Mouse (Mus musculus) hindbrain, embryonic 14.5 days (tissue): ENCODE data around the gene Sntg2. TPM values are rescaled to one million over a fixed set of nuclear protein-coding genes. Genes with fewer than 3 reads are reported as not detected.

Source experiments
- ATAC-seq: fragments of 200-750 bp; cut with Nextera tagmentation; 2 replicates; pipeline ENCODE4 v1.8.0; 2017; ENCODE audit warnings: moderate number of reproducible peaks, mild to moderate bottlenecking, moderate TSS enrichment, moderate library complexity; ENCODE audit not compliant: low FRiP score
- DNase-seq: peaks from one replicate; pipeline ENCODE4 v3.0.0-alpha.2; 2015; ENCODE audit warnings: low spot score
- H3K27ac ChIP-seq: fragments of 300-500 bp; sonication (generic); 2 replicates; pipeline ENCODE4 v1.5.1; 2014; ENCODE audit warnings: mild to moderate bottlenecking, moderate library complexity
- H3K27me3 ChIP-seq: fragments of 300-500 bp; sonication (generic); 2 replicates; pipeline ENCODE4 v1.6.1; 2014; ENCODE audit warnings: mild to moderate bottlenecking, low read length, mixed read lengths; ENCODE audit not compliant: control insufficient read depth, insufficient read depth
- H3K36me3 ChIP-seq: fragments of 300-500 bp; sonication (generic); replicated peaks from 2 replicates; pipeline ENCODE4 v1.6.1; 2014; ENCODE audit not compliant: control insufficient read depth, insufficient read depth
- H3K4me1 ChIP-seq: fragments of 300-500 bp; sonication (generic); replicated peaks from 2 replicates; pipeline ENCODE4 v1.6.1; 2014; ENCODE audit warnings: antibody characterized with exemption, low read length, mixed read lengths; ENCODE audit not compliant: control insufficient read depth, insufficient read depth
- H3K4me2 ChIP-seq: fragments of 300-500 bp; sonication (generic); replicated peaks from 2 replicates; pipeline ENCODE4 v1.6.1; 2014; ENCODE audit warnings: mild to moderate bottlenecking, moderate library complexity
- H3K4me3 ChIP-seq: fragments of 300-500 bp; sonication (generic); replicated peaks from 2 replicates; pipeline ENCODE4 v1.5.1; 2014; ENCODE audit warnings: mild to moderate bottlenecking, low read length
- H3K9ac ChIP-seq: fragments of 300-500 bp; sonication (generic); 2 replicates; pipeline ENCODE4 v1.6.1; 2014
- H3K9me3 ChIP-seq: fragments of 300-500 bp; sonication (generic); 2 replicates; pipeline ENCODE4 v1.6.1; 2016; ENCODE audit warnings: low read length; ENCODE audit not compliant: control insufficient read depth
- WGBS: fragments of 180-500 bp; shearing (Covaris S2); extraction: QIAGEN DNeasy Blood & Tissue Kit; methylation state at CpG from one replicate; pipeline ENCODE4 v1.1.7; 2014; 5-methylcytosine and 5-hydroxymethylcytosine counted together
- polyA plus RNA-seq: library from polyadenylated mRNA; unstranded; fragments of >200 nt; fragmentation: Nextera tagmentation; extraction: Ambion mirVana; gene quantifications from 2 replicates; pipeline ENCODE4 v1.2.1, GENCODE M21; 2014

Sntg2 gene
- polyA plus RNA-seq, 1 experiment from 2014 or later: 3.5 TPM

GRCm38 (mm10) chr12:30161731-30162406, 211.3 kb downstream of the Sntg2 start:
- Histone ChIP-seq H3K4me1 (no peaks in the 10 kb centered on the region), H3K9ac (no peak overlapping the region), H3K36me3 (no peaks in the 10 kb centered on the region), H3K4me3 (no peak overlapping the region), H3K27ac (no peak overlapping the region), H3K4me2 (no peak overlapping the region), H3K27me3 (no peaks in the 10 kb centered on the region), H3K9me3 (no peaks in the 10 kb centered on the region)
- ATAC-seq (no peak), DNase-seq (no peak)
- WGBS: 84% methylated on average over 5 of the region's 5 CpGs

- no peak; the same call in 1 of the 2 replicates for ATAC-seq
- H3K36me3 ChIP-seq: no peaks in the 10 kb centered on the region
- no peak overlapping the region for H3K4me3 ChIP-seq
- DNase-seq: peak; percentile 28
- no peaks in the 10 kb centered on the region for H3K27me3 ChIP-seq
- H3K9me3 ChIP-seq: no peaks in the 10 kb centered on the region
- peak overlapping the region; percentile 20; the same call in 1 of the 2 replicates for H3K27ac ChIP-seq
- H3K9ac ChIP-seq: no peak overlapping the region
- no peaks in the 10 kb centered on the region for H3K4me1 ChIP-seq
- 86% methylated on average over 3 of the region's 3 CpGs for WGBS
- H3K4me2 ChIP-seq: no peak overlapping the region
These were observed 212.7 kb downstream of the Sntg2 start for GRCm38 (mm10) chr12:30160475-30160874.

DNA sequence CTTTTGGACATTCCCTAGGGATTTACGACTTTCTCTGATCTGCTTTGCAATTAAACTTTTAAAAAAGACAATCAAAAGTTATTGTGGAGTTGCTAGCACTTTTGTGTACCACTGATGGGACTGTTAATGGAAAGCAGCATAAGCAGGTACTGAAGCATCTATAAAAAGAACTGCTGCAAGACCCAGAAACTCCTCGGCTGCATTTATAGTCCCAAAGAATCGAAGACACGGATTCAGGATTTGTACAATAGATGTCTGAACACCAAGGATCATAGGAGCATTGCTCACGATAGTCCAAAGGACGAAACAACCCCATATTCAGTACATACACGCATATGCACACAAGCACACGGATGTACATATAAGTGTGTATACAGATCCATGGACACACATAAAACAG, 213.4 kb downstream of the Sntg2 start:
- H3K27me3 ChIP-seq: no peaks in the 10 kb centered on the region
- H3K9ac ChIP-seq: no peak overlapping the region
- ATAC-seq (no peak), DNase-seq (no peak)
- no peak overlapping the region for H3K4me3 ChIP-seq
- no peak overlapping the region for H3K27ac ChIP-seq
- H3K9me3 ChIP-seq: no peaks in the 10 kb centered on the region
- no peaks in the 10 kb centered on the region for H3K4me1 ChIP-seq
- no peak overlapping the region for H3K4me2 ChIP-seq
- WGBS: 91% methylated on average over 8 of the region's 8 CpGs
- H3K36me3 ChIP-seq: no peaks in the 10 kb centered on the region

GRCm38 (mm10) chr12:30154079-30154673, 219.0 kb downstream of the Sntg2 start:
- Histone ChIP-seq H3K4me3 (no peak overlapping the region), H3K4me2 (no peak overlapping the region), H3K9me3 (no peaks in the 10 kb centered on the region), H3K36me3 (no peaks in the 10 kb centered on the region), H3K9ac (no peak overlapping the region), H3K27ac (no peak overlapping the region), H3K4me1 (0 out of 2 replicates have a peak, but pooled peaks cover 3% of the 10 kb centered on the region), H3K27me3 (no peaks in the 10 kb centered on the region)
- ATAC-seq (no peak), DNase-seq (no peak)
- 58% methylated on average over 7 of the region's 7 CpGs for WGBS

- 63% methylated on average over 3 of the region's 3 CpGs for WGBS
- no peak overlapping the region for H3K4me2 ChIP-seq
- H3K27me3 ChIP-seq: no peaks in the 10 kb centered on the region
- no peak overlapping the region for H3K9ac ChIP-seq
- no peak for ATAC-seq
- H3K36me3 ChIP-seq: no peaks in the 10 kb centered on the region
- H3K4me1 ChIP-seq: no peaks in the 10 kb centered on the region
- DNase-seq: no peak
- no peak overlapping the region for H3K4me3 ChIP-seq
- no peak overlapping the region for H3K27ac ChIP-seq
- H3K9me3 ChIP-seq: no peaks in the 10 kb centered on the region
These were observed 231.1 kb downstream of the Sntg2 start for GRCm38 (mm10) chr12:30142085-30142484.

DNA sequence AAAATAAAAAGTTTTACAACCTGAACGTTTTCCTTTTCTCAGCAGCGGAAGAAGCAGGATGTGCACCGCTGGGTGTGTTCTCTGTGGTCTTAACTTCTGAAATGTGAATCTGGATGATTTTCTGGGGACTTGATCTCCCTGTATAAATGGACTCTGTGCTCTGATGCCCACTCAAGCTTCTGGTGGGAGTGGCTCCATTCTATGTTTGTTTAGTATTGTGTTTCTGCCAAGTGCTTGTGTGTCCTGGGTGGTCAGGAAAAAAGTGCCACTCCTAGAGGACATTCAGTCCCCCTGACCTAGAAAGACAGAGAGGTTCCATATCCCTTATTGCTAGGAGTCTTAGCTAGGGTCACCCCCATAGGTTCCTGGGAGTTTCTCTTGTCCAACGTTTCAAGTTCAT, 240.7 kb downstream of the Sntg2 start, which contains the start of gene Tpo:
TSS of gene Tpo (minus strand) at position 101 of the 400 bp plus-strand sequence.
- Histone ChIP-seq H3K9me3 (no peaks in the 10 kb centered on the region), H3K4me3 (no peak within 1 kb of the TSS), H3K4me2 (no peak within 1 kb of the TSS), H3K9ac (no peak within 1 kb of the TSS), H3K27me3 (no peaks in the 10 kb centered on the region), H3K27ac (no peak within 1 kb of the TSS), H3K4me1 (no peaks in the 10 kb centered on the region; the same call in 1 of the 2 replicates), H3K36me3 (no peaks in the 10 kb centered on the region)
- DNase-seq (no peak), ATAC-seq (no peak)
- 91% methylated on average over 4 of the region's 4 CpGs for WGBS

DNA sequence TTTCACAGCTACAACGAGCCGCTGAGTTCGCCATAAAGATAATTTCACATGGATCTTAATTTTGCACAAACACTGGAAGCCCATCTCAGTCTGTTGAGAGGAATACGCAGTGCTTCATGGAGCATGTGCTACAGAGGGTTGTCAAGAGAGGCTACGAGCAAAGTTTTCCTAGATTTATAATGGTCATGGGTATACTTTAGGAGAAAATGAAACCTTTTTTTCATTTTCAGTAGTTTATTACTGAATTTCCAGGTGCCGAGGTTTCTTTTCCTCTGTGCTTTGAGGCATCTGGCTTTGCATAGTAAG, 243.8 kb downstream of the Sntg2 start:
- H3K4me1 ChIP-seq: no peaks in the 10 kb centered on the region; the same call in 1 of the 2 replicates
- H3K4me3 ChIP-seq: no peak overlapping the region
- no peaks in the 10 kb centered on the region for H3K9me3 ChIP-seq
- 61% methylated on average over 6 of the region's 6 CpGs for WGBS
- DNase-seq (no peak), ATAC-seq (no peak; the same call in 1 of the 2 replicates)
- no peaks in the 10 kb centered on the region for H3K36me3 ChIP-seq
- no peak overlapping the region for H3K4me2 ChIP-seq
- H3K9ac ChIP-seq: no peak overlapping the region
- no peaks in the 10 kb centered on the region for H3K27me3 ChIP-seq
- no peak overlapping the region for H3K27ac ChIP-seq

DNA sequence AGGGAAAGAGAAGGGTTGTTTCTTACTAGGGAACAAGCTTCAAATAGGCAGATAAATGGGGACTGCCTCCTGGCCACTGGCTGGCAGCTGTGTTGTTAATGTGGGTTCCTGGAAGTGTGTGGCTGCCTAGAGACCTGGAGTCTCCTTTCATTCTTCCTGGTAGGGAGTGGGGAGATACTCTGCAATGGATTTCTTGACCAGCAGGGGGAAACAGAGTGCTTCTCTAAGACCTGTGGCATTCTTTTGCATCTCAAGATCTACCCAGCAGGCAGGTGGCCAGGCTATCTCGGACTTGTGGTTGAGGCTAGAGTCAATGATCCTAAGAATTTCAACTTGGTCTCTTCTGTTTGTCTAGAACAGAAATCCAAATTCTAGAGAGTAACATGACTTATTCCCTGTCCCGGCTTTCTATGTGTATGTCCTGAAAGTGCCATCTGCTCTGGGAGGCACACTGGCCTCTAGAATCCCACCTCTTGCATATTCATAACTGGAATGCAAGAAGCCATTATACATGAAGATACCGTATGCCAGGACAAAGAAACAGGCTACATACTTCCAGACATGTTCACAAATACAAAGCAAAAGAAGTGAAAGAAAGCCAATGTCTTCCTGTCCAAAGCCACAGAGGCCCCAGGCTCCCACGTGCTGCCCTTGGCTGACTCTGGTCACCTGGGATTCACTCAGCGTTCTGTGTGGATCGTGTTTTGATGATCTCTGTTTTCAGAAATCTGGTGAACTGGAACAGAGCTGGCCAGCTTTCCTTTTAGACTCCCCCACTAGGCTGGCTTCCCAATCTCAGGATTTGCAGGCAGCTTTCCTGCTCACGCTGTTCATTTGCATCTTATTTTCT, 244.4 kb downstream of the Sntg2 start:
- ATAC-seq: peak; percentile 73
- 42% methylated on average over 7 of the region's 7 CpGs for WGBS
- H3K4me2 ChIP-seq: 0 out of 2 replicates have a peak overlapping the region, but pooled peaks have one; percentile 6

More for the DNA sequence above, 244.4 kb downstream of the Sntg2 start:
- DNase-seq: peak; percentile 80
- H3K27ac ChIP-seq: peak overlapping the region; percentile 70
- no peak overlapping the region for H3K9ac ChIP-seq
- H3K9me3 ChIP-seq: no peaks in the 10 kb centered on the region
- H3K4me1 ChIP-seq: no peaks in the 10 kb centered on the region; the same call in 1 of the 2 replicates
- H3K27me3 ChIP-seq: no peaks in the 10 kb centered on the region
- H3K36me3 ChIP-seq: no peaks in the 10 kb centered on the region
- H3K4me3 ChIP-seq: no peak overlapping the region
